Mouse (Mus musculus) erythroid progenitor cell, adult 5-6 weeks (primary cell): ENCODE data around the gene Gulp1. TPM values are rescaled to one million over a fixed set of nuclear protein-coding genes. Genes with fewer than 3 reads are reported as not detected.

ENCODE experiments used
- ATAC-seq: replicated peaks from 2 replicates; pipeline ENCODE4 v1.8.0; 2016; ENCODE audit warnings: moderate number of reproducible peaks, mild to moderate bottlenecking, moderate TSS enrichment, inconsistent platforms; ENCODE audit not compliant: poor library complexity, low FRiP score, severe bottlenecking
- total RNA-seq, 2 experiments: library from RNA; stranded (forward) in 1 of 2; stranded (reverse) in 1 of 2; fragments of 150-400 nt in 1 of 2; fragments of 186-747, 209-891 nt in 1 of 2; gene quantifications; 2 replicates each; pipeline versions ENCODE4 v1.2.3 to v1.2.4; 2015 to 2017; ENCODE audit warnings: low replicate concordance in 2 of 2

The Gulp1 gene
- total RNA-seq, 2 experiments from 2014 or later, result not detected

- ATAC-seq, result no peak
Measured at GRCm38 (mm10) chr1:44683723-44684122, 132.4 kb downstream of the Gulp1 start.

- ATAC-seq, result no peak
Measured at GRCm38 (mm10) chr1:44720785-44721410, 169.6 kb downstream of the Gulp1 start.

GRCm38 (mm10) chr1:44741256-44741655 lies 189.9 kb downstream of the Gulp1 start:
- no peak for ATAC-seq

- no peak for ATAC-seq
Measured at GRCm38 (mm10) chr1:44745711-44746110, 194.4 kb downstream of the Gulp1 start.

GRCm38 (mm10) chr1:44750731-44751730 lies 199.7 kb downstream of the Gulp1 start:
- no peak for ATAC-seq

GRCm38 (mm10) chr1:44778251-44778650 lies 226.9 kb downstream of the Gulp1 start:
- no peak for ATAC-seq

GRCm38 (mm10) chr1:44803594-44804372 lies 252.5 kb downstream of the Gulp1 start:
- no peak for ATAC-seq

- ATAC-seq, result no peak
Measured at GRCm38 (mm10) chr1:44806368-44806767, 255.1 kb downstream of the Gulp1 start.

GRCm38 (mm10) chr1:44810336-44810735 lies 259.0 kb downstream of the Gulp1 start:
- ATAC-seq, result no peak

GRCm38 (mm10) chr1:44833934-44834333 lies 282.6 kb downstream of the Gulp1 start:
- no peak for ATAC-seq
